Mouse (Mus musculus) MN1 (cell line): ENCODE data around the gene Skap1.

Source experiments
- DNase-seq: peaks from one replicate; pipeline ENCODE4 v3.0.0-alpha.2; 2016; ENCODE audit warnings: low spot score

Gene Skap1

DNA sequence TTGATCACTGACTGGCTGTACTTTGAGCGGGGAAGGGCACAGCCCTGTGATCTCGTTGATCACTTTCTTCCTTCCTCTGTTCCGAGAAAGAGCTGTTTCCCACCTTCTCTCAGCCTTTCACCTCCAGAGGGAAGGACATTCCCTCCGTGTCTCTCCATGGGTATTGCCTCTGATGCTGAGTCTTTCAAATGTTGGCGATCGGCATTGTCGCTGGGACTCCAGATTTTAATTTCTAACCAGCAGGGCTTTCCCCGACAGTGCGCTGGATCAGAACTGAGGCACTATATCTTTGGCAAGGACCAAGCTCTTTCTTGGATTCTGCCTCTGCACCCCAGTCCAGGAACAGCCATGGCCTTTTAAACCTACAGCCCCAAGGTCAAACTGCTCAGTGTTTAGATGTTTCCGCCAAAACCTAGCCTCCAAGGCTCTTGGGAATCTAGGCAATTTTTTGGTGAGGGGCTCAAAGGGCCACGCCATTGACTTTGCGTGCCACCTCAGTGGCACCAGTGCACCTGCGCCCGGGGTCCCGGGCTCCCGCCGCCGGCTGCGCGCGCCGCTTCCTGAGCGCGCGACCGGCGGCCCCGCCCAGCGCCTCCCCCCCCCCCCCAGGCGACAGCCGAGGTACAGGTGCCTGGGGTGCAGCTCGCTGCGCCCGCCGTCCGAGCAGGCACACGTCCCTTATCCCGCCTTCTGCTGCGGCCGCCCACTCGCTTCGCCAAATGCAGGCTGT lies at the start of gene Skap1:
Gene Skap1 (plus strand): TSS at position 608 of the 730 bp plus-strand sequence.
- no peak for DNase-seq

DNA sequence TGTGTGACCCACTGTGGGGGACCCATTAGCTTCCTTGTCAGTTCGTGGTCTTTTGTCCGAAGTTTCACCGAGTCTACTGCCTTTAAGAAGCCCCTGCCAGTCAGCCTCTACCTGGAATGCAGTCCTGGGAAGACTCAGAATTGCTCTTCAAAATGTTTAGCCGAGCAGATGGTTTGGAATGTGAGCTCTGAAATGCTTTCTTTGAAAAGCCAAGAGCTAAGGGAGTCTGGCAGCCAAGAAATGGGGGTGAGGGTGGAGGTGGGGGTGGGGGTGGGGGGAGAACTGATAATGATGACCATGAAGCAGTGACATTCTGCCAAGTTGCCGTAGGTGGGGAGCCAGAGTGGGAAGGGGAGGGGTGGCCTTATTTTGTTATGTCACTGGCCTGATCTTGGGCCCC lies 43.3 kb upstream of the Skap1 start:
- no peak for DNase-seq

DNA sequence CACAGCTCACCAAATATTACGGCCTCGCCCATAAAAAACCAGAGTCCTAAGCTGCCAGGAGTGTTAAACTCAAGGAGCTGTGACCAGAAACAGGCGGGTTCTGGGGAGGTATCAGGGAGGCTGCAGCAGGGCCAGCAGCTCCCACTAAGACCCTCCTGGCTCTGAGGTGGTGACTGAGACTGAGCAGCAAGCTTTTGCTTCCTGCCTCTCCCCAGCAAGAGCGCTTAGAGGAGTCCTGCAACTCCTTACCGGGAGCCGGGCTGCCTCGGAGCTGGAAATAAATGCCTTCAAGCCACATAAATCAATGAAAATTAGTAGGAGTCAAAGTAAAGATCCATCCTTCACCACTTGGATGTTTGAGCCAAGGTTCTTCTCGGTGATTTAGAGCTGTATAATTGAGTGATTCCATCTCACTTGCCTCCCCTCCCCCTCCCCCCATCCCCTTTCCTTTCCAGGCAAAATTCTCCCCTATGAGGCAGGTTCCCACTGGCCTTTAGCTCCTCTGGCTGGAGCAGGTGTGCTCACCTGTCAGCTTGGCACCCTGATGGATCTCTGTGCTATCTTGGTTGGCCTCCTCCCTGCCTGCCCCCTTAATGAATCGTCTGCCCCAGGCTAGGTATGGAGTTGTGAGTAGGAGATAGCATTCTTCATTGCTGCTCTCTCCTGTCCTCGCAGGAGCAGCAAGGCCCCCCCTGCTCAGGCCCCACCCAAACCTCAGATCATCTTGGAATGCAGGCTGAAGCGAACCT lies 42.7 kb upstream of the Skap1 start:
- DNase-seq = no peak

DNA sequence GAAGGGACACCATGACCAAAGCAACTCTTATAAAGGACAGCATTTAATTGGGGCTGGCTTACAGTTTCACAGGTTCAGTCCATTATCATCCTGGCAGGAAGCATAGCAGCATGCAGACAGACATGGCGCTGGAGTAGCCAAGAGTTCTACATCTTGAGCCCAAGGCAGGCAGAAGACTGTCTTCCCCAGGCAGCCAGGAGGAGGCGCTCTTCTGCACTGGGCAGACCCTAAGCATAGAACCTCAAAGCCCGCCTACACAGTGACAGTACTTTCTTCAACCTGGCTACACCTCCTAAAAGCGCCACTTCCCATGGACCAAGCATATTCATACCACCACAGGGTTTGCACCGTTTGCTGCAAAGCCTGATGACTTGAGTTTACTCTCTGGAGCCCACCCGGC lies 39.2 kb upstream of the Skap1 start:
- DNase-seq = no peak

DNA sequence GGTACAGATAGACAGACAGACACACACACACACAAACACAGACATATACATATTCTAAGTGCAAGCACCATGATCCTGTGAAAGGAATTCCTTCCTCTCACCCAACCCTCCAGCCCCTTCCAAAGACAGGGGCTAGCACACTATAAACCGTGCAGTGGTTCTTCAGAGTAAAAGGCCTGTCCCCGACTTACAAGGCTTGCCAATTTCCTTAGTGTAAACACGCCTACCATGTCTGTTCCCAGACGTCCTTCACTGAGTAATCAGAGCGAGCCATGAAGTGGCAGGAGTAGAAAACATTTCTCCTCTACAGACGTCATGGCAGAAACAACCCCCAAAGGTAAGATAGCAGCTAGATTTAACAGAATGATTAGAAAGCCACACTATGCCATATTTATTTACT lies 38.2 kb upstream of the Skap1 start:
- no peak for DNase-seq

DNA sequence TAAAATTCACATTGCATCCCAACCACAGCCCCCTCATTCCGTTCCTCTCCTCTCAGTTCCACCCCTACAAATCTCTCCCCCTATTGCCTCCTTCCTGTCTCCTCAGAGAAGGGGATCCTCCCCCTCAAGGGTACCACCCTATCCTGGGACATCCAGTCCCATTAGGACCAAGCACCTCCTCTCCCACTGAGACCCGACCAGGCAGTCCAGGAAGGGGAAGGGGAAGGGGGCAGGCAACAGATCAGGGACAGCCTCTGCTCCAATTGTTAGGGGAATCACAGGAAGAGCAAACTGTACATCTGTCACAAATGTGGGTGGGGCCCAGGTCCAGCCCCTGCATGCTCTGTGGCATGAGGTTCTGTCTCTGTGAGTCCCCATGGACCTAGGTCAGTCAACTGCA lies 37.6 kb upstream of the Skap1 start:
- DNase-seq = no peak

DNA sequence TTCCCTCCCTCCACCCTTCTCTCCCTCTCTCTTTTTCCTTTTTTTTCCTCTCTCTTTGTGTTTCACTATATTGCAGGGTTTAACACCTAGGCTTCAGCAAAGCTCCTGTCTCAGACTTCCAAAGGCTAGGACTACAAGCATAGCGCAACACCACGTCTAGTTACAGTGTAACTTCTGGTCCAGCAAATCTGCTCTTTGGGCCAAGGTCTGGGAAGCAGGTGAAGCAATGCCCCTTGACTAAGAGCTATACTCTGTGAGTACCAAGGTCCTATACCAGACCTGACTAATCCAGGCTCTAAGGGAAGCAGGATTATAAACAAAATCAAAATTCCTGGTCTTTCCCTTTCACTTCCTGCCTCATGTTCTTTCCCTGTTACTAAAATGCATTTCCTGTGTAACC lies 35.3 kb upstream of the Skap1 start:
- no peak for DNase-seq

DNA sequence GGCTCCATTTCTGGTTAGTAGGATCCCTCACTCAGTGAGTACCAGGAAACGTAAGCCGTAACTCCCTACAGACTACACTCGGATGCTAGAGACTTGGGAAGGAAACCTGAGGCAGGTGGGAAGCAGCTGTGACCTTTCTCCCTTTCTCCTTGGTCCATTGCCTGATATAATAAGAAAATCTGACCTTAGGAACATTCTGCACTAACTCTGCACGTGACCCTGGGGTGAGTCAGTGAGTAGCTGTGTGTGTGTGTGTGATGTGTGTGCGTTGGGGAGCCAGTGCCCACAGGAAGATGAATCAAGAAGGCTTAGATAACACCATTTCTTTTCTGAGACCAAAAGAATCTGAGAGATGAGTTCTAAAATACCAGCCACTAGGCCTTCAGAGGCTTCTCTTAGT lies 34.5 kb upstream of the Skap1 start:
- no peak for DNase-seq

DNA sequence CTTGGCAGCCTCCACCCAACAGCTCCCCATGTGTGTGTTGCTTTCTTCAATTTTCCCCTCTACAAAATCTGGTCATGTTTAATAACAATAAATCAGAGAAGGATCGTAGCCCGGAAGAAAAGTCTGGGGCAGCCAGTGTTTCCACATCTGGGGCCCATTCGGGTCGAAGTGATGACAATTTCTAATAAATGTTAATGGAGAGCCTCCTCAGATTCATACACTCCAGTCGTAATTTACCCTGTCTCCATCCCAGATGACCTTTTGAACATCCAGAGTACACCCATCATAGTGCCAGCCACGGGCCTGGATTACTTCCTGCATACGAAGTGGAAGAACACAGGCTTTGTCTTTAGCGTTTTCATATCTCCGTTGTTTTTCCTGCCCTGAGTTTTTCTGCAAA lies 32.5 kb upstream of the Skap1 start:
- DNase-seq = no peak

DNA sequence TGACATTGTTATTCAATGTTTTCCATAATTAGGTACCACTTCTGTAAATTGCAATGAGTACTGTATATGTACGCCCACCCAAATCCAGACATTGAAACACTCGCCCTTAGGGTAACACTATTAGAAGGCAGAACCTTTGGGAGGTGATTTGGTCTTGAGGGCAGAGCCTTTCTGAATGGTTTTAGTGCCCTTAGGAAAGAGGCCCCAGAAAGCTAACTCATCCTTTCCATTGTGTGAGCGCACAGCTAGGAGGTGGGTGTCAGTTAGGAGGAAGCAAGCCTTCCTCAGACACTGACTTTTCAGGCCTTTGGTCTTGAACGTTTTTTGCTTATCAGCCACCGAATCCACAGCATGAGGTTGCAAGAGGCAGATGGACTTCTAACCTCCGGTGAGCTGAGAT lies 29.5 kb upstream of the Skap1 start:
- DNase-seq = no peak

DNA sequence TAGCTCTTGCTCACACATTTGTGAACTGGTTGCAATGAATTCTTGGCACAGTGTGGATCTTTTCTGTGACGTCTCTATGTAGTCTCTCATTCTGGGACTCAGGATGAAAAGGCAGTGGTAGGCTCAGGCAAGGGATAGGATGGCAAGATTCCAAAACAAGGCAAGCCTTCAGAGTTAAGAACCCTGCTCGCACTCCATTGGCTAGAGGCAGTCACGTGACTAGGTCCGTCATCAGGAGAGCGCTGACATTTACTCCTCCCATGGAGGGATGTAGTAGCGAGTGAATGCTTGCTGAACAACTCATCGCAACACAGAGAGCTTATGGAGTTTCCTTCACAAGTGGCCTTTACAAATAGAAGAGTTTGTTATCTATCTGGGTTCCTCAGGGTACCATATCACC lies 27.9 kb upstream of the Skap1 start:
- no peak for DNase-seq

DNA sequence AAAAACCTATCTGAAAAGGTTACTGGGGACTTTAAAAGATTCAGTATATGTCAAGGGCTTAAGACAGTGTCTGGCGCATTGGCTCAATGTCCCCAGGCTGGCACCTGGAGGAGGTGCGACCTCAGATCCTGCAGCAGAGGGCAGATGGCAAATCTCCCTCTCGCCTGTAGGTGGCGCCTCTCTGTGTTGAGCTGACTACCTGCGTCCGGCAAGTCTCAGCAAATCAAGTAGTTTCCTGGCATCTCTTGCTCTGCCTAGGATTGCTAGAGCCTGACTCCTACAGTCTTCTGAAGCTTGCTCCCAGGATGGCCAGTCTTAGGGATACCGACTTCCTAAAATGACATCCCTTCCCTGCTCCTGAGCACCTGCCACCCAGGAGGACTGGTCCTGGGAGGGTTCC lies 25.6 kb upstream of the Skap1 start:
- no peak for DNase-seq

DNA sequence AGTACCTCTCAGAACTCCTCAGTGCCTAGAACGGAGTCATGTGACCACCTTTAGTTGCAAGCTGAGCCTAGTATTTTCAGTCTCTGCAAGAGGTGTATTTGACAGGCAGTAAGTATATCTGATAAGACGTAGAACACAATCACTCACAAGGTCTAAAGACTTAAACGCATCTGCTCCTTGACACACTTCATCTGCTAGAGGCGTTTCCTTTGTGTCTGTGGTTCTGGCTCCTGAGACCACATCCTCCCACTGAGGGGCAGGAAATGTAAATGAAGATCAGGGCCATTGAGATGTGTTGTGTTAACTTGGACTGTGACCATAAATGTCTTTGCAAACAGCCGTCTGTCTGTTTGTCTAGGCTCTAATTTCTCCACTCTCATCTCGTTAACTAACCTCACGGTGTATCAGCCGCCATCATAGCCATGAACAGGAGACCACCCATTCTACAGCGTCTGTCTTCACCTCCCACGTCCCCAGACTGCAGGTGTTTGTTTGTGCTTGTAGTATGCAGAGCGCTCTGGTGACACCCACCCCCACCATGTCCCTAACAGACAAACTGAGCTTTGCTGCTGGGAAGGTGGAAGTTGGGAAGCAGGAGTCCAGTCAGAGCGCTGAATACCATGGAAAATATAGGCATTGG lies 22.7 kb upstream of the Skap1 start:
- DNase-seq = no peak

DNA sequence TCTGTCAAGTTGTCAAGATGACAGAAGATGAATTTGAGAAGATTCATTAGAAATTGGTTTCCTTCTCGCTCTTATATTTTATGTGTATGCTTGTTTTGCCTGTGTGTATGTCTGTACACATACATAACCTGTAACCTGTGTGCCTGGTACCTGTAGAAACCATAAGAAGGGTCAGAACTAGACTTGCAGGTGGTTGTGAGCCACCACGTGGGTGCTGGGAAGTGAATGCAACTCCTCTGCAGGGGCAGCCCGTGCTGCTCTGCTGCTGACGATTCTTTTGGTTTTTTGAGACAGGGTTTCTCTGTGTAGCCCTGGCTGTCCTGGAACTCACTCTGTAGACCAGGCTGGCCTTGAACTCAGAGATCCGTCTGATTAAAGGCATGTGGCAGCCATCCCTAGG lies 21.9 kb upstream of the Skap1 start:
- no peak for DNase-seq

DNA sequence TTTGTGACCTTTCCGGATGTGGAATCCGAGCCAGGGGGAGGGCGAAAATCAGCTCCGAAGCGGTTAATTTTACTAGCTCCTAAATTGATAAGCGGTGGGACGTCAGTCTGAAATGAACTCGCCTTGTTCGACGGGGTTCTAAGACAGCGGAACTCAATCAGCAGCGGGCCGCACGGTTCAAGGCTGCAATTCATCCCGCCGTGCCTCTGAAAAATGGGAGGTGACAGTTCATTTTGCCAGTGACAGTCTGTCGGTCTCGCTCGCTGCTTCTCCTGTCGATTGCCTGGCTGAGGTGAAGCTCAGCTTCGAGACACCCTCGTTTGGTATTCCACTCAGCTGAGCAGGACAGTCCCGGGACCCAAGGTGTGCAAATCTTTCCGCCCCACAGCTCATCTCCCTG lies 16.5 kb upstream of the Skap1 start:
- DNase-seq = no peak

DNA sequence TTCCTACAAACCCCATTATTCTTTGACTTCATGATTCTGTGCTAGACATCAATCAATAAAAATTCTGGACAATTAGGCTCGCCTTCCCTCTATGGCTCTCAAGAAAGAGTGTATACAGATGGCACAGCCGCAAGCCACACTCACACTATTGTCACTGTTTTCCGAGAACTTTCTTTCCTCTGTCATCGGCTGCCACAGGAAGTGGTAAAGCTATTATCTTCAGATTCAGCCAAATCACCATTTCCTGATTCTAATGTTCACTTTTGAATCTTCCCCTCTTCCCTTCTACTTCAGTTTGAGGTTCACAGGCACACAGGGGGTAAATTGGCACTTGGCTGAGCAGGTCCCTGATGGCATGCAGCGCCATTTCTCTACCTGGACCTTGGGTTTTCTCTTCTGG lies 9.3 kb upstream of the Skap1 start:
- DNase-seq = no peak

DNA sequence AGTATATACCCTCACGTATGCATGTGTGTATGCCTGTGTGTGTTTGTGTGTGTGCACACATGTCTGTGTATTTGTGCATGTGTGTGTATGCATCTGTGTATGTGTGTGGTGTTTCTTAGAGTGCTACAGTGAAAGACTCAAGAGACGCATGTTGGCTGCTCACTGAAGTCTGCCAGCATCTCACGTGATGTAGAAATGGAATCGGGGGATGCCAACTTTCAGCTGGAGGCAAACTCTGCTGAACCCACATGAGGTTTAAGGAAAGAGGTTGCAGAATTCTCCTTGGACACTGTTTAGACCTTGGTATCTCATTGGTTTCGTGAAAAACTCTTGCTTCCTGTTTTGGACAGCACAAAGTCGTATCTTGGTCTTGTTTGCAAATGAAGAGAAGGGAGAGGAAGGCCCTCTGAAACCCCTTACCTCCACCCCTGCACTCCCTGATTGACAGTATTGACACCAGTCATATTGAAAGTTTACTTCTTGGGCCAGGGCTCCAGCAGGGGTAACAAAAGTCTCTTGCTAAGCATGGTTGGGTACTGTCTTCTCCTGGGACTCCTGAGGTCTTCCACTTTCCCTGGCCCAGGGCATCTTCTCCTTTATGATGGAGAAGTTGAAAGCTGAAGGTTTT lies 8.6 kb upstream of the Skap1 start:
- DNase-seq = no peak

DNA sequence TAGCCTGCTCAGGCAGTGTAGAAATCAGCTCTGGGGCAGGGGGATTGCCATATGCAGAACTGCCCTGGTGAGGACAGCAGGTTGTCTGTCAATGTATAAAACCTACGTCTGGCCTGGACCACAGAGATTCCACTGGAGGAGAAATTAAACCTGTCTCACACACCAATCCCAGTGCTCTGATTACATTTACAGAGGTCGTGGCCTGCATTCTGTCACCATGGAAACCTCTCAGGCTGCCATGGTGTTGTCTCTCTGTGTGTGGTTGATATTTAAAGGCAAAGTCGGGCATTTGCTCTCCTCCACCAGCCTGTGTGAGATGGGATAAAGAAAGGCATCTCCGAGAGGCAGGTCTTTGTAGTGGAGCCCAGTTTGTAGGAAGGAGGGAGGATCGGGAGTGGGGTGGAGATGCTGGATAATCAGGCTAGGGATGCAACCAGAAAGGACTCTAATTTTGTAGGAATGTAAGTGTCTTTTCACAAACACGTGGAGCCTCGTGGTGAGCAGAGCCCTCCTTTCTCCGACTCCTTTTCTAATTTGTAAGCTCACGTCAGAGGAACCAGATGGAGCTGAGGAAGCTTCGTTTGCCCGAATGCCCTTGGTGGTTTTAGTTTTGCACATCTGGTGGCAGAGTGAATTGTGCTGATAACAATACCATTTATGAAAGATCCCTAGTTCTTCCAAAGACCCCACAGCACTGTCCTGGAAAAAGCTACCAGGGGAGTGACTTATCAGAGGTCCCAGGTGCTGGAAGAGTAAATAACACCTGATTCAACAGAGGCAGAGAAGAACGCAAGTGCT lies 7.7 kb upstream of the Skap1 start:
- DNase-seq = no peak

DNA sequence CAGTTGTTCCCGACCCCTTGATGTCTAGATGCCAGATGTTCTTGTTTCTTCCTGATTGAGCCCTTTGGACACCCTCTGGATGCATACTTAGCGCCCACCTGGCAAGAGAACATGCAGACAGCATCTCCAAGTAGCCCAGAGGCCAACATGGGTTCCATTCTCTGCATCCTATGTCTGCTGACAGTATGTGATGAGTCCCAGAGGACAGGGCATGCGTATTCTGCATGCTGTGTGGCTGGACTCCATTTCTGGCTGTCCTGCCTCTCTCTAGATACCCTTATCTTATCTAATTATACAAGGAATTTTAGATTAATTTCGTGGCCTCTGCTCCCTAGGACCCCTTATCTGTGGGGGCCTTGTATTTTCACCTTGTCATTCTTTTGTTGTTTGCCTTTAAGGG lies 2.6 kb upstream of the Skap1 start:
- no peak for DNase-seq

DNA sequence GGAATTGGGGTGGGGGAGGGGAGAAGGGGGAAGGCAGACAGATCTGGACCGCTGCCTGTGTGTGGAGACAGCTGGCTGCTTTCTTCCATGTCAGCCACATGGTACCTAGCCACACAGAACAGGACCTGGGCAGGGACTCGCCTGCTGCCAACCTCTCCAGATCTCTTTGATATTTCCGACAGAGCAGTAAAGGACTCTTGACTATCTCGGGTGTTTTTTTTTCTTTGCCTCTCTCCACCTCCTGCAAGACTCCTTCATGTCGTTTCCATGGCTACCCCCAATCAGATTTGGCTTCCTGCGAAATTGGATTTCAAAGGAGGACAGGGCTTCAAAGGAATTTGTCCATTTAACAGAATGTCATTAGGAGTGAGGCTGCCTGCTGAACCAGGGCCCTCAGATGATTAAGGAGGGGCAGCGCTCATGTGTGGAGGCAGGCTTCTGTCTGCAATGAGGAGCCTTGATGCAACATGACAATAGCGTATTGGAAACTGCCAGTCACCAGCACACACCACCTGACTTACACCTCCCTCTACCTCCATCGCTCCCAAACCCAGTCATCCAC lies 2.1 kb upstream of the Skap1 start:
- no peak for DNase-seq

DNA sequence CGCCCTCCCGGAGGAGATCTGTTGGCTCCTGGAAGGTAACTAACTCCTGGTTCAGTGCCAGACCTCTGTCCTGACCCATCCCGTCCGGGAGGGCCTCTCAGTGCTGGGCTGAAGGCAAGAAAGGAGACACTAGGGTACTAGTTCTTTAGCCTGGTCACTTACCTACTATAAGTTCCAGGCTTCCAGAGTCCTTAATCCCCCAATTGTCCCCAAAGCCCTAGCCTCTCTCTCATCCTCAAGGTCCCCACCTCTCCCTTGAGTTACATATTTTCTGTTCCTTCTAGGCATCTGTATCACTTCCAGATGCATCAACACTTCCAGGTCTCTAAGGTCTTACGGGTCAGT lies 295 bp downstream of the Skap1 start:
- no peak for DNase-seq
